Mouse (Mus musculus): ENCODE data around the gene Ring1. TPM values are rescaled to one million over a fixed set of nuclear protein-coding genes. Genes with fewer than 3 reads are reported as not detected.
A peak's percentile ranks its signal among the peaks of the same experiment; 100 is the strongest.

Ring1 gene
- polyA plus RNA-seq, 1 experiment = 38.4 TPM

GRCm38 (mm10) chr17:33977861-33978557 lies 46.5 kb downstream of the Ring1 start:
- H3K36me3 ChIP-seq (ENCODE audit: control insufficient read depth, insufficient read depth, low read length) = no peaks in the 10 kb centered on the region
- no peak overlapping the region for H3K27ac ChIP-seq (ENCODE audit: control insufficient read depth, insufficient read depth, low read length)
- H3K4me3 ChIP-seq (ENCODE audit: control insufficient read depth, insufficient read depth, low read length) = peak overlapping the region; percentile 58
- H3K27me3 ChIP-seq (ENCODE audit: control insufficient read depth, insufficient read depth, low read length) = no peaks in the 10 kb centered on the region
- TF ChIP-seq CTCF (IDR thresholded peaks at IDR 0.05; ENCODE audit: borderline replicate concordance, control insufficient read depth, extremely low read depth, insufficient read depth, low read length, poor library complexity) (0 out of 2 replicates have a peak, but pooled peaks have one; percentile 11), POLR2A (IDR thresholded peaks at IDR 0.05; ENCODE audit: control insufficient read depth, extremely low read depth, insufficient read depth, low read length, poor library complexity) (no peak)
- H3K4me1 ChIP-seq (replicated peaks; ENCODE audit: control insufficient read depth, insufficient read depth, low read length) = peaks cover 28% of the 10 kb centered on the region
- no peak for DNase-seq
- 10% methylated on average over 57 of the region's 57 CpGs for WGBS

- H3K27me3 ChIP-seq (ENCODE audit: control insufficient read depth, insufficient read depth, low read length) = no peaks in the 10 kb centered on the region
- H3K4me3 ChIP-seq (ENCODE audit: control insufficient read depth, insufficient read depth, low read length) = no peak overlapping the region
- H3K36me3 ChIP-seq (ENCODE audit: control insufficient read depth, insufficient read depth, low read length) = no peaks in the 10 kb centered on the region
- TF ChIP-seq CTCF (IDR thresholded peaks at IDR 0.05; ENCODE audit: borderline replicate concordance, control insufficient read depth, extremely low read depth, insufficient read depth, low read length, poor library complexity) = no peak
- TF ChIP-seq POLR2A (IDR thresholded peaks at IDR 0.05; ENCODE audit: control insufficient read depth, extremely low read depth, insufficient read depth, low read length, poor library complexity) = no peak
- 78% methylated on average over 3 of the region's 3 CpGs for WGBS
- H3K27ac ChIP-seq (ENCODE audit: control insufficient read depth, insufficient read depth, low read length) = no peak overlapping the region
- no peak for DNase-seq
- H3K4me1 ChIP-seq (replicated peaks; ENCODE audit: control insufficient read depth, insufficient read depth, low read length) = peaks cover 8% of the 10 kb centered on the region
Observed at GRCm38 (mm10) chr17:33973572-33973971, 50.9 kb downstream of the Ring1 start.

- DNase-seq = no peak
- no peak for TF ChIP-seq POLR2A (IDR thresholded peaks at IDR 0.05; ENCODE audit: control insufficient read depth, extremely low read depth, insufficient read depth, low read length, poor library complexity)
- no peak for TF ChIP-seq CTCF (IDR thresholded peaks at IDR 0.05; ENCODE audit: borderline replicate concordance, control insufficient read depth, extremely low read depth, insufficient read depth, low read length, poor library complexity)
- Histone ChIP-seq H3K27me3 (ENCODE audit: control insufficient read depth, insufficient read depth, low read length) (no peaks in the 10 kb centered on the region), H3K27ac (ENCODE audit: control insufficient read depth, insufficient read depth, low read length) (no peak overlapping the region), H3K36me3 (ENCODE audit: control insufficient read depth, insufficient read depth, low read length) (no peaks in the 10 kb centered on the region), H3K4me1 (replicated peaks; ENCODE audit: control insufficient read depth, insufficient read depth, low read length) (peaks cover 2% of the 10 kb centered on the region), H3K4me3 (ENCODE audit: control insufficient read depth, insufficient read depth, low read length) (no peak overlapping the region)
- 41% methylated on average over 1 of the region's 1 CpGs for WGBS
Observed at GRCm38 (mm10) chr17:33972691-33973090, 51.8 kb downstream of the Ring1 start.

Other genes starting within 250 kb of the Ring1 start
- gene Angptl4, start 242.8 kb downstream of the Ring1 start, polyA plus RNA-seq (2012; rRNA removed) = 23.0 TPM in 2 replicates
- 19.9 and 29.3 TPM in 2 replicates for gene Kank3, start 214.2 kb downstream of the Ring1 start, polyA plus RNA-seq (2012; rRNA removed)
- 678 and 707 TPM in 2 replicates for gene Rps28, start 200.1 kb downstream of the Ring1 start, polyA plus RNA-seq (2012; rRNA removed)
- 305 and 382 TPM in 2 replicates for gene Ndufa7, start 200.1 kb downstream of the Ring1 start, polyA plus RNA-seq (2012; rRNA removed)
- gene Cd320, start 181.6 kb downstream of the Ring1 start, polyA plus RNA-seq (2012; rRNA removed) = 28.7 and 32.9 TPM in 2 replicates
- gene Gm7029, start 150.8 kb downstream of the Ring1 start, polyA plus RNA-seq (2012; rRNA removed) = 3.0 TPM in 1 of 2 replicates, not detected in the other
- gene Kifc1, start 134.0 kb downstream of the Ring1 start, polyA plus RNA-seq (2012; rRNA removed) = 57.3 and 70.8 TPM in 2 replicates
- gene Platr17, start 119.5 kb downstream of the Ring1 start, polyA plus RNA-seq (2012; rRNA removed) = 0.69 and 1.0 TPM in 2 replicates
- gene Daxx, start 115.3 kb downstream of the Ring1 start, polyA plus RNA-seq (2012; rRNA removed) = 116 and 129 TPM in 2 replicates
- 201 and 248 TPM in 2 replicates for gene Tapbp, start 108.8 kb downstream of the Ring1 start, polyA plus RNA-seq (2012; rRNA removed)
- 119 and 120 TPM in 2 replicates for gene Zbtb22, start 108.8 kb downstream of the Ring1 start, polyA plus RNA-seq (2012; rRNA removed)
- 528 and 541 TPM in 2 replicates for gene Rgl2, start 95.1 kb downstream of the Ring1 start, polyA plus RNA-seq (2012; rRNA removed)
- gene Pfdn6, start 84.3 kb downstream of the Ring1 start, polyA plus RNA-seq (2012; rRNA removed) = 29.8 and 35.1 TPM in 2 replicates
- 35.4 and 38.1 TPM in 2 replicates for gene Wdr46, start 84.0 kb downstream of the Ring1 start, polyA plus RNA-seq (2012; rRNA removed)
- gene B3galt4, start 73.2 kb downstream of the Ring1 start, polyA plus RNA-seq (2012; rRNA removed) = 25.6 and 25.8 TPM in 2 replicates
- 127 and 142 TPM in 2 replicates for gene Vps52, start 68.9 kb downstream of the Ring1 start, polyA plus RNA-seq (2012; rRNA removed)
- 584 and 593 TPM in 2 replicates for gene Rps18, start 68.7 kb downstream of the Ring1 start, polyA plus RNA-seq (2012; rRNA removed)
- 3,482 and 5,138 TPM in 2 replicates for gene H2-K1, start 24.3 kb downstream of the Ring1 start, polyA plus RNA-seq (2012; rRNA removed)
- gene H2-Ke6, start 3.4 kb upstream of the Ring1 start, polyA plus RNA-seq (2012; rRNA removed) = 127 and 141 TPM in 2 replicates
- 187 and 195 TPM in 2 replicates for gene Slc39a7, start 7.0 kb upstream of the Ring1 start, polyA plus RNA-seq (2012; rRNA removed)
- gene Rxrb, start 7.1 kb upstream of the Ring1 start, polyA plus RNA-seq (2012; rRNA removed) = 143 and 164 TPM in 2 replicates
- gene Col11a2, start 14.8 kb upstream of the Ring1 start, polyA plus RNA-seq (2012; rRNA removed) = 8.5 and 11.8 TPM in 2 replicates
- gene H2-Oa, start 67.7 kb upstream of the Ring1 start, polyA plus RNA-seq (2012; rRNA removed) = 122 and 154 TPM in 2 replicates
- 141 and 177 TPM in 2 replicates for gene H2-DMa, start 94.9 kb upstream of the Ring1 start, polyA plus RNA-seq (2012; rRNA removed)
- 236 and 257 TPM in 2 replicates for gene Brd2, start 98.0 kb upstream of the Ring1 start, polyA plus RNA-seq (2012; rRNA removed)
- 119 and 123 TPM in 2 replicates for gene H2-DMb2, start 118.6 kb upstream of the Ring1 start, polyA plus RNA-seq (2012; rRNA removed)
- 130 and 197 TPM in 2 replicates for gene H2-DMb1, start 128.4 kb upstream of the Ring1 start, polyA plus RNA-seq (2012; rRNA removed)
- gene Tap1, start 162.9 kb upstream of the Ring1 start, polyA plus RNA-seq (2012; rRNA removed) = 197 and 202 TPM in 2 replicates
- gene Psmb9, start 163.1 kb upstream of the Ring1 start, polyA plus RNA-seq (2012; rRNA removed) = 288 and 334 TPM in 2 replicates
- 656 and 705 TPM in 2 replicates for gene Psmb8, start 173.0 kb upstream of the Ring1 start, polyA plus RNA-seq (2012; rRNA removed)
- 231 and 232 TPM in 2 replicates for gene Tap2, start 178.8 kb upstream of the Ring1 start, polyA plus RNA-seq (2012; rRNA removed)
- gene H2-Ob, start 214.2 kb upstream of the Ring1 start, polyA plus RNA-seq (2012; rRNA removed) = 30.1 and 37.5 TPM in 2 replicates
- 2,799 and 4,004 TPM in 2 replicates for gene H2-Ab1, start 233.0 kb upstream of the Ring1 start, polyA plus RNA-seq (2012; rRNA removed)

Measured in thymus, adult 2 months (tissue).